Comparison of ENCODE assay signal across 13 mouse cellular contexts in genomic region chr16:94307526-94307925, GRCm38 (mm10). TPM values are rescaled to one million over a fixed set of nuclear protein-coding genes. Genes with fewer than 3 reads are reported as not detected.
DNase-seq lines count a peak whose midpoint lies in the region; ATAC-seq and TF ChIP-seq lines count a peak whose summit lies in the region.
"Had no signal": no experiment of that assay in that cellular context is flagged by ENCODE, and none has a peak within 500 bp of the region (broad histone marks: within the 10 kb centered on the region; RNA-seq: fewer than 3 reads in every experiment).

No protein-coding gene starts in this region.

- no peak for TF ChIP-seq CTCF in layer of hippocampus, adult 2 months (conservative IDR thresholded peaks at IDR 0.05)
- TF ChIP-seq CTCF in cerebellum, adult 2 months (IDR thresholded peaks at IDR 0.05; ENCODE audit: borderline replicate concordance, insufficient read depth, low read depth, low read length), result no peak

- H3K36me3 ChIP-seq in embryonic facial prominence, embryonic 14.5 days (ENCODE audit: control insufficient read depth, insufficient read depth, low read length), result no peaks in the 10 kb centered on the region
- 0 out of 2 replicates have a peak, but pooled peaks cover 3% of the 10 kb centered on the region for H3K36me3 ChIP-seq in neural tube, embryonic 15.5 days
- H3K36me3 ChIP-seq: lung, embryonic 15.5 days had no signal

- H3K9ac ChIP-seq in embryonic facial prominence, embryonic 14.5 days (ENCODE audit: low read depth, low read length), result no peak overlapping the region
- H3K9ac ChIP-seq in neural tube, embryonic 15.5 days (replicated peaks), result no peak overlapping the region
- H3K9ac ChIP-seq: lung, embryonic 15.5 days had no signal

- 6% methylated on average over 6 of the region's 6 CpGs for WGBS in cerebellum, adult 2 months
- WGBS in embryonic facial prominence, embryonic 14.5 days, result 30% methylated on average over 6 of the region's 6 CpGs
- WGBS in neural tube, embryonic 15.5 days, result 28% methylated on average over 6 of the region's 6 CpGs

- H3K9me3 ChIP-seq in embryonic facial prominence, embryonic 14.5 days (ENCODE audit: control insufficient read depth, low read length), result peaks cover 8% of the 10 kb centered on the region; the same call in 1 of the 2 replicates
- 0 out of 2 replicates have a peak, but pooled peaks cover 9% of the 10 kb centered on the region for H3K9me3 ChIP-seq in neural tube, embryonic 15.5 days (replicated peaks)
- H3K9me3 ChIP-seq: lung, embryonic 15.5 days had no signal

- no peak overlapping the region for H3K4me3 ChIP-seq in layer of hippocampus, adult 2 months
- H3K4me3 ChIP-seq in cerebellum, adult 2 months (replicated peaks; ENCODE audit: insufficient read depth, low read depth, low read length), result no peak overlapping the region
- no peak overlapping the region for H3K4me3 ChIP-seq in embryonic facial prominence, embryonic 14.5 days (ENCODE audit: low read depth, low read length)
- H3K4me3 ChIP-seq in neural tube, embryonic 15.5 days (replicated peaks), result no peak overlapping the region
- H3K4me3 ChIP-seq: lung, embryonic 15.5 days had no signal

- peak overlapping the region; percentile 35 for H3K4me2 ChIP-seq in embryonic facial prominence, embryonic 14.5 days (ENCODE audit: low read depth, low read length)
- H3K4me2 ChIP-seq in neural tube, embryonic 15.5 days, result no peak overlapping the region
- H3K4me2 ChIP-seq: lung, embryonic 15.5 days had no signal

- H3K27me3 ChIP-seq in cerebellum, adult 2 months (ENCODE audit: control insufficient read depth, insufficient read depth, low read length), result no peaks in the 10 kb centered on the region
- H3K27me3 ChIP-seq in embryonic facial prominence, embryonic 14.5 days (replicated peaks; ENCODE audit: control insufficient read depth, insufficient read depth, low read length), result peaks cover 8% of the 10 kb centered on the region
- H3K27me3 ChIP-seq in neural tube, embryonic 15.5 days (replicated peaks), result no peaks in the 10 kb centered on the region

- TF ChIP-seq POLR2A in cerebellum, adult 2 months (IDR thresholded peaks at IDR 0.05; ENCODE audit: borderline replicate concordance, insufficient read depth, low read length), result no peak

- ATAC-seq in embryonic facial prominence, embryonic 14.5 days (ENCODE audit: low read depth), result no peak
- no peak for ATAC-seq in neural tube, embryonic 15.5 days (ENCODE audit: low FRiP score)
- no peak for ATAC-seq in megakaryocyte, adult 5-6 weeks (ENCODE audit: poor library complexity, severe bottlenecking)

- peaks cover 28% of the 10 kb centered on the region for H3K4me1 ChIP-seq in cerebellum, adult 2 months (ENCODE audit: control insufficient read depth, insufficient read depth, low read length)
- peaks cover 28% of the 10 kb centered on the region for H3K4me1 ChIP-seq in embryonic facial prominence, embryonic 14.5 days (ENCODE audit: control insufficient read depth, insufficient read depth, low read length)
- peaks cover 29% of the 10 kb centered on the region for H3K4me1 ChIP-seq in neural tube, embryonic 15.5 days

- peak in 1 of 2 experiments; percentile 36 for DNase-seq in layer of hippocampus, adult 2 months (ENCODE audit: low spot score in 2 of 2)
- no peak for DNase-seq in layer of hippocampus, adult 11-12 months (ENCODE audit: low spot score)
- DNase-seq in cerebellum, adult 2 months, result peak; percentile 70 to 82
- no peak for DNase-seq in embryonic facial prominence, embryonic 14.5 days (ENCODE audit: low spot score)
- no peak for DNase-seq in testis, postnatal 10 days (ENCODE audit: low spot score)
- DNase-seq in right cerebral cortex, adult 18-20 months, result no peak
- DNase-seq: gastrocnemius, postnatal 14 days; kidney, postnatal 4 days; thymus, postnatal 36 days had no signal

- H3K27ac ChIP-seq in layer of hippocampus, adult 2 months, result peak overlapping the region; percentile 84
- peak overlapping the region; percentile 42; the same call in 1 of the 2 replicates for H3K27ac ChIP-seq in cerebellum, adult 2 months (ENCODE audit: insufficient read depth, low read length)
- H3K27ac ChIP-seq in embryonic facial prominence, embryonic 14.5 days (replicated peaks; ENCODE audit: low read depth, low read length), result peak overlapping the region; percentile 46
- peak overlapping the region; percentile 4; the same call in 1 of the 2 replicates for H3K27ac ChIP-seq in neural tube, embryonic 15.5 days (replicated peaks)
- H3K27ac ChIP-seq: lung, embryonic 15.5 days had no signal

RNA-seq across cellular contexts. Expression of gene Hlcs, which starts 5.8 kb away (rescaled TPM):
- 10 to 100 TPM; 14.0 to 15.2 TPM for total RNA-seq in layer of hippocampus, adult 2 months (2021)
- 17.5 and 19.3 TPM in 2 replicates for polyA plus RNA-seq in cerebellum, adult 2 months (2012; rRNA removed)
- 6.8 and 8.2 TPM in 2 replicates for polyA plus RNA-seq in embryonic facial prominence, embryonic 14.5 days (2014; fragmentation: Nextera tagmentation; extraction: Ambion mirVana)
- 8.3 and 8.7 TPM in 2 replicates for polyA plus RNA-seq in neural tube, embryonic 15.5 days (2015; fragmentation: Nextera tagmentation; extraction: Ambion mirVana)
- 22.8 and 25.3 TPM in 2 replicates for total RNA-seq in megakaryocyte, adult 5-6 weeks (2015)
- total RNA-seq in megakaryocyte, adult 5-6 weeks (2017), result 14.8 and 21.9 TPM in 2 replicates

RNA-seq across cellular contexts. Expression of gene Ripply3, which starts 20.7 kb away (rescaled TPM):
- under 1 TPM in 1 of 2 experiments, not detected in 1; 0.29 TPM for total RNA-seq in layer of hippocampus, adult 2 months (2021)
- polyA plus RNA-seq in cerebellum, adult 2 months (2012; rRNA removed), result 0.46 TPM in 2 replicates
- 4.9 and 6.9 TPM in 2 replicates for polyA plus RNA-seq in embryonic facial prominence, embryonic 14.5 days (2014; fragmentation: Nextera tagmentation; extraction: Ambion mirVana)
- 0.81 and 0.88 TPM in 2 replicates for polyA plus RNA-seq in neural tube, embryonic 15.5 days (2015; fragmentation: Nextera tagmentation; extraction: Ambion mirVana)
- total RNA-seq in megakaryocyte, adult 5-6 weeks (2015), result 0.23 TPM in 1 of 2 replicates, not detected in the other
- not detected in 2 replicates for total RNA-seq in megakaryocyte, adult 5-6 weeks (2017)
- total RNA-seq: left cerebral cortex, postnatal 25 days had no signal

Comparison
In these comparisons a context has a peak if more than half of its experiments do, and no peak if none do; other contexts are left out.
1. DNase-seq: peak in cerebellum, adult 2 months (2 of 2); none in layer of hippocampus, adult 11-12 months (single experiment), embryonic facial prominence, embryonic 14.5 days (single experiment), testis, postnatal 10 days (single experiment) and right cerebral cortex, adult 18-20 months (single experiment).
2. H3K27ac ChIP-seq: peak in every context shown above with its lines; median percentile 84 in layer of hippocampus, adult 2 months; 46 in embryonic facial prominence, embryonic 14.5 days; 42 in cerebellum, adult 2 months; 4 in neural tube, embryonic 15.5 days.